In genomic region chr12:110511856-110512433, GRCm38 (mm10) we compare ENCODE assay signal across 13 mouse cellular contexts.
DNase-seq lines count a peak whose midpoint lies in the region; ATAC-seq and TF ChIP-seq lines count a peak whose summit lies in the region.
"Had no signal": no experiment of that assay in that cellular context is flagged by ENCODE, and none has a peak within 500 bp of the region (broad histone marks: within the 10 kb centered on the region; RNA-seq: fewer than 3 reads in every experiment).

No protein-coding gene starts in this region.

- no peak overlapping the region for H3K9ac ChIP-seq in heart, adult 2 months (ENCODE audit: low read depth, low read length)
- H3K9ac ChIP-seq in intestine, embryonic 14.5 days (ENCODE audit: low read length), result no peak overlapping the region
- H3K9ac ChIP-seq in intestine, embryonic 15.5 days, result no peak overlapping the region
- H3K9ac ChIP-seq in neural tube, embryonic 13.5 days, result no peak overlapping the region; the same call in 1 of the 2 replicates
- no peak overlapping the region for H3K9ac ChIP-seq in forebrain, embryonic 13.5 days
- H3K9ac ChIP-seq: neural tube, embryonic 15.5 days had no signal

- DNase-seq in heart, adult 2 months, result no peak
- no peak for DNase-seq in heart, adult 8-10 months (ENCODE audit: low spot score)
- no peak for DNase-seq in intestine, embryonic 14.5 days (ENCODE audit: low spot score)
- DNase-seq in neural tube, embryonic 10.5 days (ENCODE audit: extremely low spot score, low spot score), result no peak
- DNase-seq in spleen, postnatal 36 days (ENCODE audit: low spot score in 2 of 2), result no peak
- DNase-seq: lung, adult 2 months; thymus, postnatal 14 days had no signal

- 0 out of 2 replicates have a peak, but pooled peaks have one; percentile 26 for TF ChIP-seq CTCF in heart, adult 2 months (IDR thresholded peaks at IDR 0.05)

- H3K36me3 ChIP-seq in heart, adult 2 months (ENCODE audit: control insufficient read depth, insufficient read depth, low read length), result peaks cover 3% of the 10 kb centered on the region; the same call in 1 of the 2 replicates
- 0 out of 2 replicates have a peak, but pooled peaks cover 2% of the 10 kb centered on the region for H3K36me3 ChIP-seq in intestine, embryonic 14.5 days (ENCODE audit: control insufficient read depth, insufficient read depth, low read length)
- no peaks in the 10 kb centered on the region for H3K36me3 ChIP-seq in intestine, embryonic 15.5 days
- H3K36me3 ChIP-seq in neural tube, embryonic 13.5 days, result 0 out of 2 replicates have a peak, but pooled peaks cover 2% of the 10 kb centered on the region
- peaks cover 3% of the 10 kb centered on the region for H3K36me3 ChIP-seq in forebrain, embryonic 13.5 days (ENCODE audit: poor library complexity, severe bottlenecking)

- H3K4me3 ChIP-seq in heart, adult 2 months, result no peak overlapping the region
- no peak overlapping the region for H3K4me3 ChIP-seq in intestine, embryonic 14.5 days (ENCODE audit: low read depth, low read length)
- no peak overlapping the region for H3K4me3 ChIP-seq in intestine, embryonic 15.5 days (replicated peaks)
- H3K4me3 ChIP-seq in neural tube, embryonic 13.5 days, result no peak overlapping the region
- H3K4me3 ChIP-seq in forebrain, embryonic 13.5 days, result no peak overlapping the region
- H3K4me3 ChIP-seq: neural tube, embryonic 15.5 days had no signal

- no peak for TF ChIP-seq EP300 in heart, adult 2 months (IDR thresholded peaks at IDR 0.05; ENCODE audit: insufficient read depth, low read depth, low read length)

- no peaks in the 10 kb centered on the region for H3K27me3 ChIP-seq in heart, adult 2 months (ENCODE audit: control insufficient read depth, insufficient read depth, low read length)
- no peaks in the 10 kb centered on the region for H3K27me3 ChIP-seq in intestine, embryonic 14.5 days (replicated peaks; ENCODE audit: control insufficient read depth, insufficient read depth, low read length)
- no peaks in the 10 kb centered on the region for H3K27me3 ChIP-seq in intestine, embryonic 15.5 days (replicated peaks)
- no peaks in the 10 kb centered on the region for H3K27me3 ChIP-seq in neural tube, embryonic 13.5 days
- no peaks in the 10 kb centered on the region for H3K27me3 ChIP-seq in forebrain, embryonic 13.5 days
- H3K27me3 ChIP-seq: neural tube, embryonic 15.5 days had no signal

- H3K4me2 ChIP-seq in intestine, embryonic 14.5 days (ENCODE audit: low read length), result no peak overlapping the region
- H3K4me2 ChIP-seq in intestine, embryonic 15.5 days (replicated peaks), result no peak overlapping the region
- H3K4me2 ChIP-seq in neural tube, embryonic 13.5 days, result no peak overlapping the region
- H3K4me2 ChIP-seq in forebrain, embryonic 13.5 days, result no peak overlapping the region
- H3K4me2 ChIP-seq: neural tube, embryonic 15.5 days had no signal

- no peak for TF ChIP-seq POLR2A in heart, adult 2 months (IDR thresholded peaks at IDR 0.05; ENCODE audit: insufficient read depth, low read depth, low read length)

- 47% methylated on average over 9 of the region's 9 CpGs for WGBS in heart, adult 2 months
- 40% methylated on average over 9 of the region's 9 CpGs for WGBS in intestine, embryonic 14.5 days
- WGBS in intestine, embryonic 15.5 days, result 50% methylated on average over 9 of the region's 9 CpGs
- 66% methylated on average over 9 of the region's 9 CpGs for WGBS in neural tube, embryonic 13.5 days
- 68% methylated on average over 9 of the region's 9 CpGs for WGBS in forebrain, embryonic 13.5 days

- H3K27ac ChIP-seq in heart, adult 2 months, result no peak overlapping the region; the same call in 1 of the 2 replicates
- peak overlapping the region; percentile 81; the same call in 1 of the 2 replicates for H3K27ac ChIP-seq in intestine, embryonic 14.5 days (ENCODE audit: low read depth)
- H3K27ac ChIP-seq in intestine, embryonic 15.5 days, result no peak overlapping the region; the same call in 1 of the 2 replicates
- 0 out of 2 replicates have a peak overlapping the region, but pooled peaks have one; percentile 18 for H3K27ac ChIP-seq in neural tube, embryonic 13.5 days (replicated peaks)
- H3K27ac ChIP-seq in forebrain, embryonic 13.5 days, result no peak overlapping the region
- H3K27ac ChIP-seq: kidney, postnatal 0 days had no signal

- H3K9me3 ChIP-seq in intestine, embryonic 14.5 days (ENCODE audit: control insufficient read depth, low read length), result no peaks in the 10 kb centered on the region
- H3K9me3 ChIP-seq in intestine, embryonic 15.5 days, result no peaks in the 10 kb centered on the region
- H3K9me3 ChIP-seq in neural tube, embryonic 13.5 days, result no peaks in the 10 kb centered on the region
- no peaks in the 10 kb centered on the region for H3K9me3 ChIP-seq in forebrain, embryonic 13.5 days (replicated peaks)
- H3K9me3 ChIP-seq: neural tube, embryonic 15.5 days had no signal

- peaks cover 11% of the 10 kb centered on the region for H3K79me2 ChIP-seq in heart, adult 2 months (replicated peaks; ENCODE audit: control insufficient read depth, insufficient read depth, low read length)

- no peak for ATAC-seq in intestine, embryonic 14.5 days (replicated peaks; ENCODE audit: low FRiP score, low TSS enrichment, low read depth)
- no peak for ATAC-seq in intestine, embryonic 15.5 days
- no peak for ATAC-seq in neural tube, embryonic 13.5 days (ENCODE audit: low read depth)
- no peak for ATAC-seq in forebrain, embryonic 13.5 days
- ATAC-seq: activated CD4-positive, CD25-positive, alpha-beta regulatory T cell, adult 4 months had no signal

- intact Hi-C loops in heart, adult 2 months (cut with DNase I), result no loop called here

- peaks cover 40% of the 10 kb centered on the region for H3K4me1 ChIP-seq in heart, adult 2 months (ENCODE audit: control insufficient read depth, insufficient read depth, low read length)
- peaks cover 34% of the 10 kb centered on the region for H3K4me1 ChIP-seq in intestine, embryonic 14.5 days (replicated peaks; ENCODE audit: control insufficient read depth, insufficient read depth, low read length)
- H3K4me1 ChIP-seq in intestine, embryonic 15.5 days (replicated peaks), result peaks cover 41% of the 10 kb centered on the region
- peaks cover 57% of the 10 kb centered on the region for H3K4me1 ChIP-seq in neural tube, embryonic 13.5 days (replicated peaks)
- peaks cover 22% of the 10 kb centered on the region for H3K4me1 ChIP-seq in forebrain, embryonic 13.5 days

Comparison
In these comparisons a context has a peak if more than half of its experiments do, and no peak if none do; other contexts are left out.
1. H3K27ac ChIP-seq: peak in intestine, embryonic 14.5 days (single experiment) and neural tube, embryonic 13.5 days (single experiment); none in heart, adult 2 months (single experiment), intestine, embryonic 15.5 days (single experiment) and forebrain, embryonic 13.5 days (single experiment).